Mouse (Mus musculus) CH12.LX (cell line): ENCODE results near the gene Wnt6. TPM values are rescaled to one million over a fixed set of nuclear protein-coding genes. Genes with fewer than 3 reads are reported as not detected.
A peak's percentile ranks its signal among the peaks of the same experiment; 100 is the strongest.

ENCODE experiments used
- DNase-seq: peaks from one replicate; pipeline ENCODE4 v3.0.0-alpha.2; 2013; ENCODE audit errors: extremely low read depth
- H3K27ac ChIP-seq: 2 replicates; pipeline ENCODE4 v1.5.1; 2012; ENCODE audit warnings: low read depth, mild to moderate bottlenecking, control low read depth, moderate library complexity; ENCODE audit not compliant: insufficient read depth
- H3K27me3 ChIP-seq: replicated peaks from 2 replicates; pipeline ENCODE3; 2012; ENCODE audit warnings: inconsistent platforms
- H3K36me3 ChIP-seq, 2 experiments: replicated peaks in 1 of 2; 2 replicates each; pipeline versions ENCODE3 to v1.6.1; 2012; ENCODE audit warnings: inconsistent platforms in 1 of 2, low read length in 1 of 2, mild to moderate bottlenecking in 1 of 2, mixed read lengths in 1 of 2, moderate library complexity in 1 of 2; ENCODE audit not compliant: control insufficient read depth in 1 of 2, insufficient read depth in 1 of 2
- H3K4me1 ChIP-seq, 2 experiments: 2 replicates each; pipeline ENCODE4 v1.6.1; 2012; ENCODE audit warnings: inconsistent platforms in 1 of 2, moderate library complexity in 1 of 2; ENCODE audit not compliant: insufficient read depth in 2 of 2, control insufficient read depth in 1 of 2
- H3K4me2 ChIP-seq: 2 replicates; pipeline ENCODE4 v1.6.1; 2012; ENCODE audit warnings: low read depth, mild to moderate bottlenecking, control low read depth; ENCODE audit not compliant: poor library complexity, insufficient read depth, severe bottlenecking
- H3K4me3 ChIP-seq, 3 experiments: fragments of 150-350 bp in 1 of 3; sonication (generic) in 1 of 3; replicated peaks in 1 of 3; 2 replicates each; pipeline versions ENCODE3 to v1.5.1; 2011 to 2012; ENCODE audit warnings: low read depth in 2 of 3, low read length in 2 of 3, mild to moderate bottlenecking in 2 of 3, moderate library complexity in 2 of 3, control low read depth in 1 of 3, improper control_type of control experiment in 1 of 3, inconsistent platforms in 1 of 3, mixed read lengths in 1 of 3; ENCODE audit not compliant: poor library complexity in 1 of 3
- H3K79me2 ChIP-seq: replicated peaks from 2 replicates; pipeline ENCODE4 v1.6.1; 2012; ENCODE audit warnings: mild to moderate bottlenecking, moderate library complexity; ENCODE audit not compliant: control insufficient read depth, poor library complexity, insufficient read depth, severe bottlenecking; ENCODE audit errors: extremely low read depth
- H3K9ac ChIP-seq: 2 replicates; pipeline ENCODE4 v1.6.1; 2012; ENCODE audit warnings: low read depth, mild to moderate bottlenecking, control low read depth, moderate library complexity; ENCODE audit not compliant: insufficient read depth
- H3K9me3 ChIP-seq: replicated peaks from 2 replicates; pipeline ENCODE3; 2012; ENCODE audit warnings: low read length, inconsistent platforms, mixed read lengths
- CHD2 ChIP-seq: IDR thresholded peaks from 2 replicates; pipeline ENCODE4 v1.6.1; 2011; ENCODE audit warnings: low read length, improper control_type of control experiment
- CTCF ChIP-seq, 2 experiments: IDR thresholded peaks in 1 of 2; conservative IDR thresholded peaks in 1 of 2; 2 replicates each; pipeline ENCODE4 v1.5.1; 2011 to 2012; ENCODE audit warnings: low read depth in 2 of 2, low read length in 2 of 2, improper control_type of control experiment in 1 of 2, inconsistent platforms in 1 of 2, mild to moderate bottlenecking in 1 of 2, moderate library complexity in 1 of 2
- E2F4 ChIP-seq: IDR thresholded peaks from 2 replicates; pipeline ENCODE4 v1.6.1; 2011; ENCODE audit warnings: low read depth, low read length, improper control_type of control experiment; ENCODE audit not compliant: insufficient replicate concordance
- ELF1 ChIP-seq: IDR thresholded peaks from 2 replicates; pipeline ENCODE4 v1.6.1; 2014; ENCODE audit warnings: low read depth, mild to moderate bottlenecking, inconsistent platforms, low read length, improper control_type of control experiment
- EP300 ChIP-seq: IDR thresholded peaks from 2 replicates; pipeline ENCODE4 v1.6.1; 2011; ENCODE audit warnings: low read length, improper control_type of control experiment
- ETS1 ChIP-seq: conservative IDR thresholded peaks from 2 replicates; pipeline ENCODE4 v1.6.1; 2012; ENCODE audit warnings: low read depth, mild to moderate bottlenecking, inconsistent platforms, low read length, improper control_type of control experiment, moderate library complexity
- GABPA ChIP-seq: IDR thresholded peaks from 2 replicates; pipeline ENCODE4 v1.6.1; 2012; ENCODE audit warnings: low read depth, low read length, improper control_type of control experiment, inconsistent platforms; ENCODE audit not compliant: insufficient replicate concordance
- HCFC1 ChIP-seq: IDR thresholded peaks from 2 replicates; pipeline ENCODE4 v1.6.1; 2012; ENCODE audit warnings: low read depth, mild to moderate bottlenecking, inconsistent platforms, low read length, improper control_type of control experiment
- IRF4 ChIP-seq: IDR thresholded peaks from 2 replicates; pipeline ENCODE4 v1.6.1; 2014; ENCODE audit warnings: low read depth, mild to moderate bottlenecking, inconsistent platforms, low read length, improper control_type of control experiment
- JUN ChIP-seq: IDR thresholded peaks from 2 replicates; pipeline ENCODE4 v1.6.1; 2011; ENCODE audit warnings: low read depth, mild to moderate bottlenecking, low read length, improper control_type of control experiment, moderate library complexity; ENCODE audit not compliant: insufficient read depth
- JUND ChIP-seq: conservative IDR thresholded peaks from 2 replicates; pipeline ENCODE4 v1.6.1; 2011; ENCODE audit warnings: low read depth, low read length, improper control_type of control experiment
- KAT2A ChIP-seq: IDR thresholded peaks from 2 replicates; pipeline ENCODE4 v1.6.1; 2012; ENCODE audit warnings: low read length, improper control_type of control experiment, inconsistent platforms; ENCODE audit not compliant: insufficient replicate concordance
- MAFK ChIP-seq: IDR thresholded peaks from 2 replicates; pipeline ENCODE4 v1.6.1; 2011; ENCODE audit warnings: low read length, improper control_type of control experiment; ENCODE audit not compliant: insufficient replicate concordance
- MAX ChIP-seq: IDR thresholded peaks from 2 replicates; pipeline ENCODE4 v1.6.1; 2011; ENCODE audit warnings: low read length, improper control_type of control experiment
- MXI1 ChIP-seq: IDR thresholded peaks from 2 replicates; pipeline ENCODE4 v1.6.1; 2011; ENCODE audit warnings: mild to moderate bottlenecking, low read depth, low read length, improper control_type of control experiment
- MYC ChIP-seq: IDR thresholded peaks from 2 replicates; pipeline ENCODE4 v1.6.1; 2011; ENCODE audit warnings: low read depth, mild to moderate bottlenecking, improper control_type of control experiment, low read length
- NRF1 ChIP-seq: IDR thresholded peaks from 2 replicates; pipeline ENCODE4 v1.6.1; 2014; ENCODE audit warnings: low read depth, mild to moderate bottlenecking, inconsistent platforms, low read length, improper control_type of control experiment, moderate library complexity
- PAX5 ChIP-seq: IDR thresholded peaks from 2 replicates; pipeline ENCODE4 v1.6.1; 2012; ENCODE audit warnings: low read length, inconsistent platforms, mixed read lengths
- POLR2A ChIP-seq: IDR thresholded peaks from 2 replicates; pipeline ENCODE4 v1.6.1; 2011; ENCODE audit warnings: low read depth, mild to moderate bottlenecking, improper control_type of control experiment, low read length
- POLR2AphosphoS2 ChIP-seq: IDR thresholded peaks from 2 replicates; pipeline ENCODE4 v1.6.1; 2011; ENCODE audit warnings: low read depth, low read length, improper control_type of control experiment
- RAD21 ChIP-seq: IDR thresholded peaks from 2 replicates; pipeline ENCODE4 v1.6.1; 2011; ENCODE audit warnings: low read depth, mild to moderate bottlenecking, low read length, improper control_type of control experiment, moderate library complexity
- RCOR1 ChIP-seq: conservative IDR thresholded peaks from 2 replicates; pipeline ENCODE4 v1.6.1; 2012; ENCODE audit warnings: low read depth, mild to moderate bottlenecking, inconsistent platforms, low read length, improper control_type of control experiment
- SIN3A ChIP-seq: IDR thresholded peaks from 2 replicates; pipeline ENCODE4 v1.6.1; 2012; ENCODE audit warnings: low read length, improper control_type of control experiment, inconsistent platforms
- SMC3 ChIP-seq: IDR thresholded peaks from 2 replicates; pipeline ENCODE4 v1.6.1; 2011; ENCODE audit warnings: low read depth, low read length, improper control_type of control experiment
- TCF12 ChIP-seq: IDR thresholded peaks from 2 replicates; pipeline ENCODE4 v1.6.1; 2014; ENCODE audit warnings: low read depth, mild to moderate bottlenecking, inconsistent platforms, low read length, improper control_type of control experiment
- UBTF ChIP-seq: IDR thresholded peaks from 2 replicates; pipeline ENCODE4 v1.6.1; 2012; ENCODE audit warnings: low read depth, mild to moderate bottlenecking, inconsistent platforms, low read length, improper control_type of control experiment, moderate library complexity
- USF1 ChIP-seq: IDR thresholded peaks from 2 replicates; pipeline ENCODE4 v1.6.1; 2014; ENCODE audit warnings: low read depth, mild to moderate bottlenecking, inconsistent platforms, low read length, improper control_type of control experiment
- USF2 ChIP-seq: conservative IDR thresholded peaks from 2 replicates; pipeline ENCODE4 v1.6.1; 2011; ENCODE audit warnings: low read depth, low read length, improper control_type of control experiment
- ZC3H11A ChIP-seq: IDR thresholded peaks from 2 replicates; pipeline ENCODE4 v1.6.1; 2012; ENCODE audit warnings: low read depth, mild to moderate bottlenecking, inconsistent platforms, low read length, improper control_type of control experiment
- ZKSCAN1 ChIP-seq: IDR thresholded peaks from 2 replicates; pipeline ENCODE4 v1.6.1; 2012; ENCODE audit warnings: low read depth, inconsistent platforms, low read length, improper control_type of control experiment, borderline replicate concordance
- ZMIZ1 ChIP-seq: IDR thresholded peaks from 2 replicates; pipeline ENCODE4 v1.6.1; 2012; ENCODE audit warnings: low read depth, mild to moderate bottlenecking, inconsistent platforms, low read length, improper control_type of control experiment
- dilution Hi-C: fragments of 300-500 bp; cut with MboI; formaldehyde crosslinking; loops from 2 replicates; pipeline ENCODE4 v1.14.3; 2020; ENCODE audit warnings: low sequenced_read_pairs; ENCODE audit not compliant: extremely low pct_unique_long_range_greater_than_20kb, extremely low pct_ligation_motif_present
- in situ Hi-C: fragments of 300-500 bp; cut with MboI; formaldehyde crosslinking; loops from 3 replicates; pipeline ENCODE4 v1.14.3; 2019; ENCODE audit warnings: low sequenced_read_pairs, low pct_ligation_motif_present, low pct_unique_long_range_greater_than_20kb, mixed read lengths
- polyA plus RNA-seq: library from polyadenylated mRNA; unstranded; fragments of >175 nt; gene quantifications from 2 replicates; pipeline ENCODE4 v1.2.1, GENCODE M21; 2012; ENCODE audit warnings: low read depth; ENCODE audit not compliant: insufficient read length
- total RNA-seq, 2 experiments: library from RNA; depleted of rRNA; stranded (reverse); fragments of 300-350 nt in 1 of 2; fragments of >200 nt in 1 of 2; gene quantifications; 2 replicates each; pipeline ENCODE4 v1.2.3; 2012 to 2014

Wnt6 gene
- total RNA-seq (2012; rRNA removed) (3.4 and 3.5 TPM in 2 replicates), total RNA-seq (2014; rRNA removed) (0.67 and 0.89 TPM in 2 replicates), polyA plus RNA-seq (1.6 and 1.7 TPM in 2 replicates)

- no peaks in the 10 kb centered on the region for H3K79me2 ChIP-seq
- DNase-seq, result no peak
- in situ Hi-C loops (loop anchor here (5.0 kb wide), 1 partner anchor 36 kb away; no protein-coding TSS in a partner anchor), dilution Hi-C loops (no loop called here)
- no peaks in the 10 kb centered on the region for H3K9me3 ChIP-seq
- peaks cover 19 to 43% of the 10 kb centered on the region in 2 experiments for H3K4me1 ChIP-seq
- H3K36me3 ChIP-seq, result no peaks in the 10 kb centered on the region
- H3K4me3 ChIP-seq, result peak within 1 kb of the TSS; percentile 35 to 64 (median 35)
- TF ChIP-seq MXI1 (no peak), E2F4 (no peak), SIN3A (no peak), ZC3H11A (no peak), IRF4 (no peak), USF2 (no peak), ELF1 (no peak), KAT2A (no peak), MYC (no peak), GABPA (no peak), CTCF (conservative IDR thresholded peaks at IDR 0.05 in 1 of 2, IDR thresholded peaks at IDR 0.05 in 1 of 2; ENCODE audit: low read depth in 2 of 2, low read length in 2 of 2) (no peak), PAX5 (no peak), MAX (no peak), JUN (no peak), USF1 (no peak), UBTF (no peak), MAFK (no peak)
- H3K4me2 ChIP-seq, result peak within 1 kb of the TSS; percentile 94
- H3K9ac ChIP-seq, result peak within 1 kb of the TSS; percentile 38
- peaks cover 24% of the 10 kb centered on the region for H3K27me3 ChIP-seq
- H3K27ac ChIP-seq, result no peak within 1 kb of the TSS
These were observed at the start of gene Wnt6 for GRCm38 (mm10) chr1:74771845-74771930. Wnt6 (plus strand) TSS chr1:74771892.

- no peaks in the 10 kb centered on the region for H3K27me3 ChIP-seq
- H3K9me3 ChIP-seq, result no peaks in the 10 kb centered on the region
- no peak overlapping the region for H3K4me3 ChIP-seq
- peak; percentile 36 for DNase-seq
- TF ChIP-seq HCFC1 (no peak), ZC3H11A (no peak), ZMIZ1 (no peak), CHD2 (no peak), ZKSCAN1 (no peak), RCOR1 (no peak), IRF4 (no peak), CTCF (conservative IDR thresholded peaks at IDR 0.05 in 1 of 2, IDR thresholded peaks at IDR 0.05 in 1 of 2; ENCODE audit: low read depth in 2 of 2, low read length in 2 of 2) (peak; percentile 31 to 64; a peak in 3 of 4 replicates), MXI1 (no peak), SMC3 (peak; percentile 61), USF1 (no peak), TCF12 (no peak), NRF1 (no peak), JUN (no peak), POLR2AphosphoS2 (no peak), MYC (no peak), GABPA (no peak), PAX5 (no peak), RAD21 (peak; percentile 48), E2F4 (no peak), ETS1 (no peak), EP300 (no peak), POLR2A (no peak), JUND (no peak), MAX (no peak)
- in situ Hi-C loops, result no loop called here
- H3K27ac ChIP-seq, result no peak overlapping the region
- H3K9ac ChIP-seq, result no peak overlapping the region
- no peaks in the 10 kb centered on the region for H3K36me3 ChIP-seq
- H3K4me2 ChIP-seq, result no peak overlapping the region
- H3K4me1 ChIP-seq, result peaks cover 14 to 45% of the 10 kb centered on the region in 2 experiments
- no peaks in the 10 kb centered on the region for H3K79me2 ChIP-seq
- dilution Hi-C loops, result no loop called here
These were observed 47.9 kb upstream of the Wnt6 start for GRCm38 (mm10) chr1:74723748-74724147.
